Mouse (Mus musculus) lung, adult 2 months (tissue): Measurements from ENCODE around the gene Fbxw11.

Source experiments
- CTCF ChIP-seq: fragments of 200-500 bp; IDR thresholded peaks from 2 replicates; pipeline ENCODE4 v1.5.1; 2011; ENCODE audit warnings: mild to moderate bottlenecking, low read length, control low read depth; ENCODE audit not compliant: insufficient read depth
- POLR2A ChIP-seq: fragments of 200-500 bp; IDR thresholded peaks from 2 replicates; pipeline ENCODE4 v1.6.1; 2011; ENCODE audit warnings: low read depth, mild to moderate bottlenecking, control low read depth, low read length, borderline replicate concordance; ENCODE audit errors: extremely low read depth

- TF ChIP-seq CTCF = no peak
- no peak for TF ChIP-seq POLR2A
These were observed 102.9 kb downstream of the Fbxw11 start for GRCm38 (mm10) chr11:32745466-32745865.
